In the genomic region with DNA sequence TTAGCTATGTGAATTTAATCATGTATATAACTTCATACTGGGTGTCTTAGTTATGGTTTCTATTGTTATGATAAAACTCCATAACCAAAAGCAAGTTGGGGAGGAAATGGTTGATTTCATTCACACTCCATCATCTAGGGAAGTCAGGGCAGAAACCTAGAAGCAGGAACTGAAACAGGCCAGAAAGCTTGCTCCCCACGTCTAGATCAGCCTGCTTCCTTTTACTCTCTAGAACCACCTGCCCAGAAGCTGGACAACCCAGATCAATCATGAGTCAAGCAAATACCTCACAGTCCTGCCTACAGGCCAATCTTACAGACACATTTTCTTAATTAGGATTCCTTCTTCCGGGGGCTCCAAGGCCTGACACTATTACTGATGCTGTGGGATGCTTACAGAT, we compare ENCODE assay signal across 18 mouse cellular contexts. TPM values are rescaled to one million over a fixed set of nuclear protein-coding genes. Genes with fewer than 3 reads are reported as not detected.
"Had no signal": no experiment of that assay in that cellular context is flagged by ENCODE, and none has a peak within 500 bp of the region (broad histone marks: within the 10 kb centered on the region; RNA-seq: fewer than 3 reads in every experiment).

No protein-coding gene starts in this region.

- ATAC-seq: inflammation-experienced regulatory T-cells, adult 6 months; intestine, postnatal 0 days had no signal

- H3K27ac ChIP-seq: kidney, postnatal 0 days; limb, embryonic 15.5 days; liver, embryonic 15.5 days; midbrain, embryonic 10.5 days; neural tube, embryonic 13.5 days; stomach, postnatal 0 days had no signal

- H3K9ac ChIP-seq: limb, embryonic 15.5 days; liver, embryonic 15.5 days; lung, embryonic 14.5 days; neural tube, embryonic 13.5 days had no signal

- H3K4me2 ChIP-seq: limb, embryonic 15.5 days; liver, embryonic 15.5 days; lung, embryonic 14.5 days; neural tube, embryonic 13.5 days had no signal

- H3K9me3 ChIP-seq: limb, embryonic 15.5 days; liver, embryonic 15.5 days; midbrain, embryonic 10.5 days; neural tube, embryonic 13.5 days had no signal

- H3K27me3 ChIP-seq: limb, embryonic 15.5 days; liver, embryonic 15.5 days had no signal

- DNase-seq: kidney, adult 9 months; kidney, postnatal 36 days; layer of hippocampus, adult 9-11 months; layer of hippocampus, postnatal 36 days; lung, embryonic 14.5 days; midbrain, embryonic 14.5 days; retina, postnatal 1 day; right cerebral cortex, postnatal 4 days had no signal

- H3K4me3 ChIP-seq: limb, embryonic 15.5 days; liver, embryonic 15.5 days; midbrain, embryonic 10.5 days; neural tube, embryonic 13.5 days had no signal

- H3K36me3 ChIP-seq: limb, embryonic 15.5 days; liver, embryonic 15.5 days; midbrain, embryonic 10.5 days; neural tube, embryonic 13.5 days had no signal

RNA-seq across cellular contexts. Expression of a gene that starts 7.2 kb away (rescaled TPM):
- total RNA-seq: layer of hippocampus, adult 18-20 months; layer of hippocampus, postnatal 36 days; left cerebral cortex, postnatal 25 days had no signal
